Mouse (Mus musculus) embryonic facial prominence, embryonic 11.5 days (tissue): ENCODE data around the gene Pdlim3. TPM values are rescaled to one million over a fixed set of nuclear protein-coding genes. Genes with fewer than 3 reads are reported as not detected.

ENCODE experiments used
- ATAC-seq: fragments of 200-750 bp; cut with Nextera tagmentation; replicated peaks from 2 replicates; pipeline ENCODE4 v1.8.0; 2017; ENCODE audit warnings: low read depth; ENCODE audit not compliant: insufficient number of reproducible peaks, low FRiP score, low TSS enrichment
- DNase-seq: peaks from one replicate; pipeline ENCODE4 v3.0.0-alpha.2; 2015; ENCODE audit warnings: low spot score
- H3K27ac ChIP-seq: fragments of 300-500 bp; sonication (generic); replicated peaks from 2 replicates; pipeline ENCODE4 v1.5.1; 2014; ENCODE audit warnings: mild to moderate bottlenecking, low read depth, low read length, control low read depth
- H3K27me3 ChIP-seq: fragments of 300-500 bp; sonication (generic); 2 replicates; pipeline ENCODE4 v1.6.1; 2014; ENCODE audit warnings: mild to moderate bottlenecking, low read length, moderate library complexity, mixed read lengths; ENCODE audit not compliant: control insufficient read depth, insufficient read depth
- H3K36me3 ChIP-seq: fragments of 300-500 bp; sonication (generic); replicated peaks from 2 replicates; pipeline ENCODE4 v1.6.1; 2014; ENCODE audit warnings: low read depth, mild to moderate bottlenecking, low read length, moderate library complexity, mixed read lengths; ENCODE audit not compliant: control insufficient read depth, insufficient read depth
- H3K4me1 ChIP-seq: fragments of 300-500 bp; sonication (generic); 2 replicates; pipeline ENCODE4 v1.6.1; 2014; ENCODE audit warnings: low read length, mixed read lengths; ENCODE audit not compliant: control insufficient read depth, insufficient read depth
- H3K4me2 ChIP-seq: fragments of 300-500 bp; sonication (generic); 2 replicates; pipeline ENCODE4 v1.6.1; 2014; ENCODE audit warnings: low read depth, mild to moderate bottlenecking, control low read depth, low read length, moderate library complexity
- H3K4me3 ChIP-seq: fragments of 300-500 bp; sonication (generic); 2 replicates; pipeline ENCODE4 v1.5.1; 2014; ENCODE audit warnings: low read depth, low read length, control low read depth
- H3K9ac ChIP-seq: fragments of 300-500 bp; sonication (generic); replicated peaks from 2 replicates; pipeline ENCODE4 v1.6.1; 2014; ENCODE audit warnings: mild to moderate bottlenecking, control low read depth, low read length
- H3K9me3 ChIP-seq: fragments of 300-500 bp; sonication (generic); replicated peaks from 2 replicates; pipeline ENCODE4 v1.6.1; 2016; ENCODE audit warnings: mild to moderate bottlenecking, low read length, inconsistent platforms, mixed read lengths; ENCODE audit not compliant: control insufficient read depth
- WGBS: fragments of 180-500 bp; shearing (Covaris S2); extraction: QIAGEN DNeasy Blood & Tissue Kit; methylation state at CpG from one replicate; pipeline ENCODE4 v1.1.7; 2014; 5-methylcytosine and 5-hydroxymethylcytosine counted together
- polyA plus RNA-seq: library from polyadenylated mRNA; unstranded; fragments of >200 nt; fragmentation: Nextera tagmentation; extraction: Ambion mirVana; gene quantifications from 2 replicates; pipeline ENCODE4 v1.2.1, GENCODE M21; 2014

Gene Pdlim3
- polyA plus RNA-seq, 1 experiment from 2014 or later: 13.9 TPM

- Histone ChIP-seq H3K27ac (no peak overlapping the region), H3K4me3 (peak overlapping the region; percentile 38; the same call in 1 of the 2 replicates), H3K27me3 (no peaks in the 10 kb centered on the region), H3K9me3 (no peaks in the 10 kb centered on the region), H3K4me1 (no peaks in the 10 kb centered on the region), H3K36me3 (no peaks in the 10 kb centered on the region), H3K9ac (no peak overlapping the region), H3K4me2 (peak overlapping the region; percentile 77)
- ATAC-seq (no peak), DNase-seq (peak; percentile 42)
- 18% methylated on average over 13 of the region's 13 CpGs for WGBS
These were observed 709 bp upstream of the Pdlim3 start for GRCm38 (mm10) chr8:45884552-45884951.

GRCm38 (mm10) chr8:45885775-45886174 is 514 bp downstream of the Pdlim3 start:
- no peak for DNase-seq
- 35% methylated on average over 2 of the region's 2 CpGs for WGBS
- ATAC-seq: no peak
- Histone ChIP-seq H3K27ac (no peak overlapping the region), H3K4me1 (no peaks in the 10 kb centered on the region), H3K36me3 (no peaks in the 10 kb centered on the region), H3K9me3 (no peaks in the 10 kb centered on the region), H3K4me2 (peak overlapping the region; percentile 77), H3K4me3 (peak overlapping the region; percentile 38), H3K27me3 (no peaks in the 10 kb centered on the region), H3K9ac (no peak overlapping the region; the same call in 1 of the 2 replicates)

- H3K4me1 ChIP-seq: no peaks in the 10 kb centered on the region
- DNase-seq: no peak
- H3K9ac ChIP-seq: no peak overlapping the region
- H3K4me3 ChIP-seq: no peak overlapping the region
- ATAC-seq: no peak
- no peaks in the 10 kb centered on the region for H3K27me3 ChIP-seq
- 92% methylated on average over 7 of the region's 7 CpGs for WGBS
- no peak overlapping the region for H3K27ac ChIP-seq
- no peaks in the 10 kb centered on the region for H3K36me3 ChIP-seq
- H3K4me2 ChIP-seq: no peak overlapping the region
- H3K9me3 ChIP-seq: no peaks in the 10 kb centered on the region
These were observed 4.5 kb downstream of the Pdlim3 start for GRCm38 (mm10) chr8:45889737-45890136.

DNA sequence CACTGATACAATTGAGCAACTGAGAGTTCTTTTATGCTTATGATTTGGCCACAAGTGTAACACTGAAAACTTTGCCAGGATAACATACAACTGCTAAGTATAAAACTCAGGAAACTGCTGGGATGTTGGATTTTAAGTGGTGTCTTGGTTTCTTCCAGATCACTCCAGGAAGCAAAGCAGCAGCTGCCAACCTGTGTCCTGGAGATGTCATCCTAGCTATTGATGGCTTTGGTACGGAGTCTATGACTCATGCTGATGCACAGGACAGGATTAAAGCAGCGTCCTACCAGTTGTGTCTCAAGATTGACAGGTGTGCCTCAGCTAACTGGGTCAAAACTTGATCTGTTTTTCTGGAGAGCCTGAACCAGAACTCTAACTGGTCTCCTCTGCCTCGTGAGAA is 11.3 kb downstream of the Pdlim3 start:
- H3K36me3 ChIP-seq: no peaks in the 10 kb centered on the region
- no peaks in the 10 kb centered on the region for H3K27me3 ChIP-seq
- no peak overlapping the region for H3K9ac ChIP-seq
- WGBS: 76% methylated on average over 3 of the region's 3 CpGs
- no peak overlapping the region for H3K4me2 ChIP-seq
- no peak overlapping the region for H3K4me3 ChIP-seq
- DNase-seq (no peak), ATAC-seq (no peak)
- H3K4me1 ChIP-seq: no peaks in the 10 kb centered on the region
- no peaks in the 10 kb centered on the region for H3K9me3 ChIP-seq
- H3K27ac ChIP-seq: no peak overlapping the region

DNA sequence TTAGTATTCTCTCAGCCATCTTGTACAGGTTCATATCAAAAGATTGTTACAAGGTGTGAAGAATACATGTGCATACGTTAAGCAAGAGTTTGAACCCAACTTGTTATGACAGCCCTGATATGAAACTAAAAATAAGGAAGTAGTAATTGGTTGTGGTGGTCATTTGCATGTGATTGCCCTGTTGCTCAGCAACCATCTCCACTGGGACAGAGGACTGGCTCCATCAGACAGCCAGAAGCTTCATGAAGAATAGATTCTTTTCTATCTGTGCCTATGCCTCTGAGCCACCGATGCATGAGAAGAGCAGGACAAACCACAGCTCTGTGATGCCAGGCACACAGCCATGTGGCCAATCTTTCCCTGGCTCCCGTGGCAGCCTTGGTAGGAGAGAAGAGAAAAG is 14.5 kb downstream of the Pdlim3 start:
- Histone ChIP-seq H3K27ac (no peak overlapping the region), H3K9me3 (no peaks in the 10 kb centered on the region), H3K36me3 (no peaks in the 10 kb centered on the region), H3K4me2 (no peak overlapping the region), H3K9ac (no peak overlapping the region), H3K4me3 (no peak overlapping the region), H3K4me1 (no peaks in the 10 kb centered on the region), H3K27me3 (no peaks in the 10 kb centered on the region)
- WGBS: 81% methylated on average over 3 of the region's 3 CpGs
- no peak for ATAC-seq
- DNase-seq: no peak

GRCm38 (mm10) chr8:45901626-45902025 is 16.4 kb downstream of the Pdlim3 start:
- Histone ChIP-seq H3K27ac (no peak overlapping the region), H3K27me3 (no peaks in the 10 kb centered on the region), H3K4me3 (no peak overlapping the region), H3K36me3 (no peaks in the 10 kb centered on the region), H3K9ac (no peak overlapping the region), H3K4me2 (no peak overlapping the region), H3K4me1 (no peaks in the 10 kb centered on the region), H3K9me3 (no peaks in the 10 kb centered on the region)
- DNase-seq (no peak), ATAC-seq (no peak)
- WGBS: 72% methylated on average over 8 of the region's 8 CpGs

GRCm38 (mm10) chr8:45903659-45904058 is 18.4 kb downstream of the Pdlim3 start:
- DNase-seq (no peak), ATAC-seq (no peak)
- no peaks in the 10 kb centered on the region for H3K4me1 ChIP-seq
- H3K9ac ChIP-seq: no peak overlapping the region
- H3K36me3 ChIP-seq: no peaks in the 10 kb centered on the region
- no peak overlapping the region for H3K4me2 ChIP-seq
- WGBS: 46% methylated on average over 3 of the region's 3 CpGs
- H3K4me3 ChIP-seq: no peak overlapping the region
- no peak overlapping the region for H3K27ac ChIP-seq
- no peaks in the 10 kb centered on the region for H3K9me3 ChIP-seq
- H3K27me3 ChIP-seq: no peaks in the 10 kb centered on the region

GRCm38 (mm10) chr8:45905591-45906250 is 20.5 kb downstream of the Pdlim3 start:
- no peak for DNase-seq
- ATAC-seq: no peak
- Histone ChIP-seq H3K27me3 (no peaks in the 10 kb centered on the region), H3K4me1 (no peaks in the 10 kb centered on the region), H3K9me3 (no peaks in the 10 kb centered on the region), H3K4me2 (no peak overlapping the region), H3K9ac (no peak overlapping the region), H3K36me3 (no peaks in the 10 kb centered on the region), H3K27ac (no peak overlapping the region), H3K4me3 (no peak overlapping the region)
- 82% methylated on average over 7 of the region's 7 CpGs for WGBS
